Mouse (Mus musculus) lung, embryonic 14.5 days (tissue): Measurements from ENCODE around the gene Pgap1. TPM values are rescaled to one million over a fixed set of nuclear protein-coding genes. Genes with fewer than 3 reads are reported as not detected.

Experiments
- ATAC-seq: fragments of 200-750 bp; cut with Nextera tagmentation; 2 replicates; pipeline ENCODE4 v1.8.0; 2017; ENCODE audit warnings: mild to moderate bottlenecking, moderate TSS enrichment, moderate library complexity; ENCODE audit not compliant: insufficient read depth
- DNase-seq: peaks from one replicate; pipeline ENCODE4 v3.0.0-alpha.2; 2015
- H3K27ac ChIP-seq: fragments of 300-500 bp; sonication (generic); 2 replicates; pipeline ENCODE4 v1.5.1; 2014; ENCODE audit warnings: low read depth, mild to moderate bottlenecking, moderate library complexity
- H3K27me3 ChIP-seq: fragments of 300-500 bp; sonication (generic); 2 replicates; pipeline ENCODE4 v1.6.1; 2014; ENCODE audit warnings: low read length, control low read depth; ENCODE audit not compliant: insufficient read depth
- H3K36me3 ChIP-seq: fragments of 300-500 bp; sonication (generic); 2 replicates; pipeline ENCODE4 v1.6.1; 2014; ENCODE audit warnings: control low read depth; ENCODE audit not compliant: insufficient read depth
- H3K4me1 ChIP-seq: fragments of 300-500 bp; sonication (generic); 2 replicates; pipeline ENCODE4 v1.6.1; 2014; ENCODE audit warnings: antibody characterized with exemption, control low read depth; ENCODE audit not compliant: insufficient read depth
- H3K4me2 ChIP-seq: fragments of 300-500 bp; sonication (generic); 2 replicates; pipeline ENCODE4 v1.6.1; 2014; ENCODE audit warnings: mild to moderate bottlenecking
- H3K4me3 ChIP-seq: fragments of 300-500 bp; sonication (generic); 2 replicates; pipeline ENCODE4 v1.5.1; 2014; ENCODE audit warnings: low read depth, low read length
- H3K9ac ChIP-seq: fragments of 300-500 bp; sonication (generic); 2 replicates; pipeline ENCODE4 v1.6.1; 2014
- H3K9me3 ChIP-seq: fragments of 300-500 bp; sonication (generic); 2 replicates; pipeline ENCODE4 v1.6.1; 2016; ENCODE audit warnings: low read depth, low read length, control low read depth
- CTCF ChIP-seq: IDR thresholded peaks from 2 replicates; pipeline ENCODE4 v1.5.1; 2016; ENCODE audit warnings: antibody characterized with exemption, low read depth
- WGBS: fragments of 180-500 bp; shearing (Covaris S2); extraction: QIAGEN DNeasy Blood & Tissue Kit; methylation state at CpG from one replicate; pipeline ENCODE4 v1.1.7; 2014; 5-methylcytosine and 5-hydroxymethylcytosine counted together
- polyA plus RNA-seq: library from polyadenylated mRNA; unstranded; fragments of >200 nt; fragmentation: Nextera tagmentation; extraction: Ambion mirVana; gene quantifications from 2 replicates; pipeline ENCODE4 v1.2.1, GENCODE M21; 2014

The Pgap1 gene
- polyA plus RNA-seq, 1 experiment from 2014 or later = 8.8 TPM

GRCm38 (mm10) chr1:54585971-54586555 is 28.6 kb upstream of the Pgap1 start:
- Histone ChIP-seq H3K36me3 (no peaks in the 10 kb centered on the region), H3K4me3 (no peak overlapping the region), H3K4me2 (no peak overlapping the region), H3K27ac (no peak overlapping the region), H3K27me3 (no peaks in the 10 kb centered on the region), H3K9me3 (no peaks in the 10 kb centered on the region), H3K9ac (no peak overlapping the region), H3K4me1 (no peaks in the 10 kb centered on the region)
- no peak for TF ChIP-seq CTCF
- no peak for DNase-seq
- WGBS = 52% methylated on average over 5 of the region's 5 CpGs
- no peak for ATAC-seq

- WGBS = 54% methylated on average over 9 of the region's 9 CpGs
- Histone ChIP-seq H3K9me3 (no peaks in the 10 kb centered on the region), H3K36me3 (no peaks in the 10 kb centered on the region), H3K27me3 (no peaks in the 10 kb centered on the region), H3K4me2 (no peak overlapping the region), H3K9ac (no peak overlapping the region), H3K27ac (no peak overlapping the region), H3K4me1 (no peaks in the 10 kb centered on the region), H3K4me3 (no peak overlapping the region)
- ATAC-seq (no peak), DNase-seq (no peak)
- no peak for TF ChIP-seq CTCF
Measured at GRCm38 (mm10) chr1:54585278-54585846, 27.9 kb upstream of the Pgap1 start.

GRCm38 (mm10) chr1:54584588-54585277 is 27.2 kb upstream of the Pgap1 start:
- DNase-seq = no peak
- no peak for TF ChIP-seq CTCF
- no peak for ATAC-seq
- Histone ChIP-seq H3K27ac (no peak overlapping the region), H3K9ac (no peak overlapping the region), H3K4me2 (no peak overlapping the region), H3K9me3 (no peaks in the 10 kb centered on the region), H3K27me3 (no peaks in the 10 kb centered on the region), H3K4me3 (no peak overlapping the region), H3K36me3 (no peaks in the 10 kb centered on the region), H3K4me1 (no peaks in the 10 kb centered on the region)
- 59% methylated on average over 2 of the region's 2 CpGs for WGBS

GRCm38 (mm10) chr1:54578358-54579184 is 21.1 kb upstream of the Pgap1 start:
- TF ChIP-seq CTCF = no peak
- no peak for ATAC-seq
- peak; percentile 23 for DNase-seq

GRCm38 (mm10) chr1:54569102-54569501 is 11.6 kb upstream of the Pgap1 start:
- WGBS = 62% methylated on average over 2 of the region's 2 CpGs
- ATAC-seq = no peak
- no peak for DNase-seq
- no peak overlapping the region for H3K4me2 ChIP-seq
- H3K4me1 ChIP-seq = no peaks in the 10 kb centered on the region
- no peaks in the 10 kb centered on the region for H3K27me3 ChIP-seq
- no peak for TF ChIP-seq CTCF
- H3K4me3 ChIP-seq = no peak overlapping the region
- no peaks in the 10 kb centered on the region for H3K36me3 ChIP-seq
- H3K9ac ChIP-seq = no peak overlapping the region
- no peak overlapping the region for H3K27ac ChIP-seq
- H3K9me3 ChIP-seq = no peaks in the 10 kb centered on the region

More at GRCm38 (mm10) chr1:54578358-54579184, 21.1 kb upstream of the Pgap1 start:
- WGBS = 49% methylated on average over 8 of the region's 8 CpGs
- Histone ChIP-seq H3K27me3 (no peaks in the 10 kb centered on the region), H3K9me3 (no peaks in the 10 kb centered on the region), H3K4me2 (no peak overlapping the region), H3K4me1 (no peaks in the 10 kb centered on the region), H3K36me3 (no peaks in the 10 kb centered on the region), H3K27ac (no peak overlapping the region), H3K4me3 (no peak overlapping the region), H3K9ac (no peak overlapping the region)

- Histone ChIP-seq H3K36me3 (no peaks in the 10 kb centered on the region), H3K27me3 (no peaks in the 10 kb centered on the region), H3K9ac (no peak overlapping the region), H3K4me3 (no peak overlapping the region), H3K9me3 (no peaks in the 10 kb centered on the region), H3K4me2 (no peak overlapping the region), H3K4me1 (no peaks in the 10 kb centered on the region), H3K27ac (no peak overlapping the region)
- WGBS = 76% methylated on average over 6 of the region's 6 CpGs
- DNase-seq = no peak
- no peak for TF ChIP-seq CTCF
- ATAC-seq = no peak
Measured at GRCm38 (mm10) chr1:54563923-54564322, 6.4 kb upstream of the Pgap1 start.
